In the genomic region with DNA sequence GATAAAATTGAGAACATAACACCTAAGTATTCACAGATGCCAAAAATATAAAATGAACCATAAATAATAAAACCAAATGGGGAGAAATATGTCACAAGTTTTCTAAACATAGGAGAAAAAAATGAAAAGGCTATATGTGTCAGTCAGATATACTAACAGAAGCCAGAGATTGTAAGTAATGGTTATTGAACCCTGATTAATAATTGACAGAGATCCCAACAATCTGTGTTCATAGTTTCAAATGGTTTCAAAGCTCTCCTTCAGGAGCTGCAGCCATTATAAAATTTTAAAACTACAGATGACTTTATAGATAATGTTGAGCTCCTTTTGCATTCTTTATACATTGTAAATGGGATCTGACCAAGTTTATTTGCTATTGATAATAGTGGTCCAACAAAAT, we compare ENCODE assay signal across 16 mouse cellular contexts.
"Had no signal": no experiment of that assay in that cellular context is flagged by ENCODE, and none has a peak within 500 bp of the region (broad histone marks: within the 10 kb centered on the region; RNA-seq: fewer than 3 reads in every experiment).

No protein-coding gene starts in this region.

- DNase-seq: retina, postnatal 1 day; right cerebral cortex, adult 18-20 months; right cerebral cortex, postnatal 14 days; right cerebral cortex, postnatal 25 days; right cerebral cortex, postnatal 4 days; spleen, adult 18-20 months; thymus, adult 18-20 months; thymus, adult 2 months; thymus, postnatal 14 days; thymus, postnatal 25 days; thymus, postnatal 36 days; thymus, postnatal 4 days had no signal

- H3K4me1 ChIP-seq: neural tube, embryonic 13.5 days; neural tube, embryonic 15.5 days; stomach, embryonic 15.5 days had no signal

- H3K27me3 ChIP-seq: neural tube, embryonic 13.5 days; neural tube, embryonic 15.5 days; stomach, embryonic 15.5 days had no signal

- H3K9me3 ChIP-seq: neural tube, embryonic 13.5 days; neural tube, embryonic 15.5 days; stomach, embryonic 15.5 days had no signal

- H3K4me3 ChIP-seq: neural tube, embryonic 13.5 days; neural tube, embryonic 15.5 days; stomach, embryonic 15.5 days had no signal

- H3K27ac ChIP-seq: neural tube, embryonic 13.5 days; neural tube, embryonic 15.5 days; stomach, embryonic 15.5 days; stomach, postnatal 0 days had no signal

- H3K36me3 ChIP-seq: neural tube, embryonic 13.5 days; neural tube, embryonic 15.5 days; stomach, embryonic 15.5 days had no signal

- H3K9ac ChIP-seq: neural tube, embryonic 13.5 days; neural tube, embryonic 15.5 days; stomach, embryonic 15.5 days had no signal

- H3K4me2 ChIP-seq: neural tube, embryonic 13.5 days; neural tube, embryonic 15.5 days; stomach, embryonic 15.5 days had no signal
